Mouse (Mus musculus): ENCODE results near the gene Ppfia3.
"Not testable (repeated sequence)": the region's sequence is repeated elsewhere in the genome, so short reads cannot be mapped to it uniquely, and the experiment has no call there.

Ppfia3 gene

GRCm38 (mm10) chr7:45376057-45376456 lies 9.2 kb upstream of the Ppfia3 start:
- DNase-seq, result no peak

GRCm38 (mm10) chr7:45374620-45375019 lies 7.8 kb upstream of the Ppfia3 start:
- no peak for DNase-seq

- DNase-seq, result no peak
Observed at GRCm38 (mm10) chr7:45372371-45372770, 5.6 kb upstream of the Ppfia3 start.

DNA sequence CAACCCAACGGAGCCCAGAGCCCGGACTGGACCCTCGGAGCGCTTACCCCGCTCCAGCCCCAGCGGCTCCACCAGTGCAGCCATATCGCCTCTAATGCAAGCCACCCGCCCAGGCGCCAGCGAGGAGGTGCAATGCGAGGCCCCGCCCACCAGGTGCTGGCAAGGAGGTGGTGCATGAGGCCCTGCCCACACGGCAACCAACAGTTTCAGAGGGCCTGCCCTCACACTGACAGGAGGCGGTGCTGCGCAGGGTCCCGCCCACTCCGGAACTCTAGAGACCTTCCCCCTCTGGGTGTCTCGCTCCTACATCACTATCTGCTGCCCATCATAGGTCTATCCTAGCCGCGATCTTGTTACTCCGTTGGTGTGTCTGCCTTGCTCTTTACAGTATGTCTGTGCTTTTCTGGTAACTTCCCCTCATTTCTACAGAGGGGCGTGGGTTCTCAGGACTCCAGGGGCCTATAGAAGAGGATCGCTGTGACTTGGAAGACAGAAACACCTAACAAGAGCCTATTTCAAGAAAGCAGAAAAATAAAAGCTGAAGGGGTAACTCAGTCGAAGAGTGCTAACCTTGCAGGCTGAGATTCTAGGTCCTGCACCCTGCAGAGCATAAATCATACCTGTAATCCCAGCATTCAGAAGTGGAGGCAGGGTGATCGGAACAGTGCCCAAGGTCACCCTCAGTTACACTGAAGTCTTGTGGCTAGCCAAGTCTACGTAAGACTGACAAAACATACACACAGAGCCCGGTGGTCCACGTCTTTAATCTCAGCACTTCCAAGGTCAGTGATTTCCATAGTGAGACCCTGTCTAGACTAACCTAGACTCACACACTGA lies 3.9 kb upstream of the Ppfia3 start, which contains the start of gene Lin7b:
TSS of gene Lin7b (minus strand) at position 109 of the 837 bp plus-strand sequence.
- peak; percentile 87 to 94 for DNase-seq

DNA sequence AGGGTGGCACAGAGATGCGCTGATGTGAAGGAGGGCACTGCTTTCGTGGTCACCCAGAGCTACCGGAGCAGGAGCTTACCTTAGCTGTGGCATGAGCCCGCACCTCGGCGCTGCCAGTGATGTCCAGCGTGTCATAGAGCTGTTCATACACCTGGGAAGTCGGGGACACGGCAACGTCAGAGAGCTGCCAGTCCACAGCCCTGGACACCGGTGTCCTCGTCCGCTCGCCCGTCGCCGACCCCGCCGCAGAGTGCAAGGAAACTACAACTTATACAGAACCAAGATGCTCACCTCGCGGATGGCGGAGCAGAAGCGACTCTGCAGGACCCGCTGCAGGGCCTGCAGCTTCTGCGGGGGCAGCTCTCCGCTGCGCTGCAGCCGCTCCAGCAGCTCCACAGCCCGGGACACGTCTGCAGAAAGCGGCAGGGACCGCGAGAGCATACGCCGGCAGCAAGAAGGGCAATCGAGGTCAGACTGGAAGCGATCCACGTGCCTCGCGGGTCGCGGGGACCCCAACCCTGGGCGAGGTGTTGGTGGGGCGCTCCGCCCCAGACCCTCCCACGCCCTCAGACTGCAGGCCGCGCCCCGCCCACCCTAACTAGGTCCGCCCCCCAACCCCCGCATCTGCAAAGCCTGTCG lies 3.1 kb upstream of the Ppfia3 start:
- peak in 1 of 2 experiments; percentile 59 for DNase-seq

DNA sequence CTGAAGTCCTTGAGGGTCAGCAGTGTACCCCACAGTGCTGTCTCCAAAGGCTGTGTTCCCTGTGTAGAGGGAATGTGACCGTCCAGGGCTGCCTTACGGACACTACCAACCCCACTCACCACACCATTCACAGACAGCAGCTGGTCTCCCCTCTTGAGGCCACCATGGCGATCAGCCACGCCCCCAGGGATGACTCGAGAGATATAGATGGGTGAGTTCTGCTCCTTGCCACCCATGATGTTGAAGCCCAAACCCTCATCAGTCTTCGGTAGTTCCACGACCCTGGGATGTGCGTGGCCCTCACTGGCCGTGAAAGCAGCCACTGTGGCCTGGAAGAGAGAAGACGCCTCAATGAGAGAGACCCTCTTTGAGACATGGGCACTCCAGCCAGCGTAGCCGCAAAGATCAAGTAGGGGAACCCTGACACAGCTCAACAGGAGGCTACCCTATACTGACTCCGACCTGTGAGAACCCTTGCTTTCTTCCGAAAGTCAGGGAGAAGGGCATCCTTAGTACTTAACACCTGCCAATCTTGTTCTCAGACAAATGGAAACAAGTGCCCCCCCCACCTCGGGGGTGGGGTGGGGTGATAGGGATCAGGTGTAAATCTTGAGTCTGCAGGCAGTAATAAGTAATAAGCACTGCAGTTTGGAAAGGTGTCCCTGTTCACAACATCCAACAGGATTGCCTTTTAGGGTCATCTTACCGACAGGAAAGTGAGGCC lies 2.4 kb upstream of the Ppfia3 start:
- peak in 1 of 2 experiments; percentile 47 for DNase-seq

DNA sequence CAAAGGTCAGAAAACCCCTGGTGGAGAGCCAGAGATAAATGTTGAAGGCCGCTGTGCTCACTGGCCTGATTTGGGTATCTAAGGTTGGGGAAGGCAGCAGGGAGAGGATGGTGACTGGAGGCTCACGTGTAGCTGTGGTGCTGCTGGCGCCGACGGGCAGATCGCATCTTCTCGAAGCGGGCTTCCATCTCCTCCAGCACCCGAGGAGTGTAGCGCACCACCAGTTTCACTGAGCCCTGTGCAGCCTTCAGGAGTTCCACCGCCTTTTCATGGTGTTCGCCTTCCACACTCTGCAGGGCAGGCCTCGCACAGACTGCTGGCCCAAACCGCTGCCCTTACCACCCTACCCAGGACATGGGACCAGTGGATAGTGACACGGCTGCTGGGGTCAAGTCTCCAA lies 1.4 kb upstream of the Ppfia3 start:
- no peak for DNase-seq

DNA sequence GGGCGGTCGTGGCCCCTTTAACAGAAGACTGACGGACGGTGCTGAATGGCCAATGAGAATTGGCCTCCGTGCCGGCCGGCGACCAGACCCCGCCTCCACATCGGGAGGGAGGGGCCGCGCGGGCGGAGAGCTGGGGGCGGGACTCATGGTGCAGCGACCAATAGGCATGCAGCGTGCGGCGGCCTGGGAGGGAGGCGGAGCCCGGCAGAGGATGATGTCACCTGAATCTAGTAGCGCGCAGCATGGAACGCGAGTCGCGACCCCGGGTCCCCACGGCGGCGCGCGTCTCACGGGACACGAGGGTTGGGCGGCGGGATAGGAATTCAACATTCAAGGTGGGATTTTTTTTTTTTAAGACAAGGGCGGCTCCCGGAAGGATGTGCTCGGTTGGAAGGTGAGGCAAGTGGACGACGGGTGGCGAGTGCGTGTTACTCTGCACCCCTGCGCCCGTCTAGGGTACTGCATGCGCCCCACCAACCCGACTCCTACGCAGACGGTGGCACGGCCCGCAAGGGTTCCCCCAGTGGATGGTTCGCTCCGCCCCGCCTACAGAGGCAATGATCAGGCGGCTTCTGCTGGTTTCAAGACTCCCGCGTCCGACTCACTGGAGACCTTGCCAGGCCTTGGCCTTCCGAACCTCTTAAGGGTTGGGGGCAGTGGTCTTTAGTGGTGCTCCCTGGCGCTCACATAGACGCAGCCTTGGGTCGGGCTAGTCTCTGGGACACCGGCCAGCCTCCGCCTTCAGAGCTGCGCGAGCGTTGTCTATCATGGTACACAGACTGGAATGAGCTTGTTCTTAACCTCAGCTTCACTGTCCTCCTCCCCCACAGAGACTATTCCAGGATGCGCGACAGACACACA lies 431 bp upstream of the Ppfia3 start:
- DNase-seq, result peak; percentile 99

- DNase-seq, result peak; percentile 73 to 80
Observed at GRCm38 (mm10) chr7:45365742-45366651, 822 bp downstream of the Ppfia3 start.

GRCm38 (mm10) chr7:45363983-45364382 lies 2.8 kb downstream of the Ppfia3 start:
- peak in 1 of 2 experiments; percentile 54 for DNase-seq

GRCm38 (mm10) chr7:45362801-45363200 lies 4.0 kb downstream of the Ppfia3 start:
- DNase-seq, result peak; percentile 77 to 86

DNA sequence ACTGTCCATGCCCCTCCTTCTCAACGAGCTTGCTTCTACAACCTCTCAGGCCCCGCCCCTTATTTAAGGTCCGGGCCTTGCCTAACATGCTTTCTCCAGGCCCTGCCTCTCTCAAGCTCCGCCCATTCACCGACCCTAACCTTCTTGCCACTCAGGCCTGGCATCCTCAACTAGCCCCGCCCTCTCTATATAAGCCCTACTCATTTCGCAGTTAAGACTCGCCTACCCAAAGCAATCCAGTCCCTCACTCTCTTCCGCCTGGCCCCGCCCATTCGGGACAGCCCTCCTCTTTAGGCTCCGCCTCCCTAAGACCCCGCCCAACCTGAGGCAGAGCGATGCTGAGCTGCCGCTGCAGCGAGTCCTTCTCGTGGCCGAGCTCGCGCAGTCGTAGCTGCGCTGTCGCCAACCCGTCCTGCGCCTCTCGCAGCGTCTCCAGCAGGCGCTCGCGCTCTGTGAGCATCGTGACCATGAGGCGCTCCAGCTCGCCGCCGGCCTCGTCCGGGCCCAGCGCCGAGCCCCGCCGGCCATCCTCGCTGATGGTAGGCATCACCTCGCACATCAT lies 5.5 kb downstream of the Ppfia3 start:
- DNase-seq, result peak; percentile 87 to 91

DNA sequence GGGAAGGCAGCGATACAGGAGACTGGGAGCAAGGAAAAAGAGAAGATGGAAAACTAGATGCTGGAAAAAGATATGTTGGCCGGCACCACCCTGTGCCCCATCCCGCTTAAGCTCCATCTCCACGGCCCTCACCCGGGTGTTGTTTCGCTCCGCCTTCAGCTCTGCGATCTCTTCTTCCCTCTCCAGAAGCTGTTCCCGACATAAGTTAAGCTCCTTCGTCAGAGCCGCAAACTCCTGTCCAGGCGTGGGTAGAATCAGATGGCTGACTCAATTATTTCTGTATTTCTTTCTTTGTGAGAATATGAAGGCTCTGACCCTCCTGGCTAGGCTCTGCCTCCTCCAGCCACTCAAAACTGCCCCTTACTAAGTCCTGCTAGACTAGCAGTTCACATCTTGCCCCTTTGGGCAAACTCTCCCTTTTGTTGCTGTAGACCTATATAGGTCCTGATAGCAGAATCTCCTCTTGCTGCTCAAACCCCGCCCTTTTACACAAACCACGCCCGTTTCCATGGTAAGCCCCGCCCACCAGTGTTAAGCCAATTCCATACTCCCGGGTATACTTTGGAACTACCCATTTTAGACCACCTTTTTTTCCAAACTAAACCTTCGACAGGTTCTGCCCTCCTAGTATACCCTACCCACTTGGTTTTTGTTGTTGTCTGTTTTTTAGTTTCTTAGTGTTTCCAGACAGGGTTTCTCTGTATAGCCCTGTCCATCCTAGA lies 6.3 kb downstream of the Ppfia3 start:
- peak in 1 of 2 experiments; percentile 51 for DNase-seq

DNA sequence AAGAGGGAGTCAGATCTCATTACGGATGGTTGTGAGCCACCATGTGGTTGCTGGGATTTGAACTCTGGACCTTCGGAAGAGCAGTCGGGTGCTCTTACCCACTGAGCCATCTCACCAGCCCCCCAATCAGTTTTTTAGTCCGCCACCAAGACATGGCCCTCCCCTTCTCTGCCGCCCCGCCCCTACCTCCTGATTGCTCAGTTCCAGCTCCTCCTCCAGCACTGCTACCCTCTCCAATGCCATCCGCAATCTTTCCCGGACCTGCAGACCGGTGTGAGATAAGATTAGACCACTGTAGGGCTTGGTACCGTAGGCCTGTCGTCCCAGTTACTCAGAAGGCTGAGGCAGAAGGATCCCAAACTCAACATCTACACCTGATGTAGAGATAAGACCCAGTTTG lies 7.7 kb downstream of the Ppfia3 start:
- DNase-seq, result not testable (repeated sequence)

DNA sequence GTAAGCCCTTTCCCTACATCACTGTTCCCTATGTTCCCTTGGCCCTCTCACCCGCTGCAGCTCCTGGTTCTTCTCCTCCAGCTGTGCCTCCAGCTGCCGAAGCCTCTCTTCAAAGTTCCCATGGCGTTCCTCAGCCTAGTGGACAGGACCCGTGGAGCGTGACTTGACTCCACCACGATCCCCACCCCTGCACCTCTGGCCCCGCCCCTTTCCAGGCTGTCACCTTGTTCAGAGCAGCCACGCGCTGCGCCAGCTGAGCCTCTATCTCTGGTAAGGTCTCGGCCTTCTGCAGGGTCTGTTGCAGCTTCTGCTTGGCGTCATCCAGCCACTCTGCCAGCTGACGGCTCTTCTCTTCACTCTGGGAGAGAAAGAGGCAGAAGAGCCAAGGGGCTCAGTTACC lies 10.7 kb downstream of the Ppfia3 start:
- DNase-seq, result no peak

GRCm38 (mm10) chr7:45355318-45356020 lies 11.3 kb downstream of the Ppfia3 start:
- no peak for DNase-seq

DNA sequence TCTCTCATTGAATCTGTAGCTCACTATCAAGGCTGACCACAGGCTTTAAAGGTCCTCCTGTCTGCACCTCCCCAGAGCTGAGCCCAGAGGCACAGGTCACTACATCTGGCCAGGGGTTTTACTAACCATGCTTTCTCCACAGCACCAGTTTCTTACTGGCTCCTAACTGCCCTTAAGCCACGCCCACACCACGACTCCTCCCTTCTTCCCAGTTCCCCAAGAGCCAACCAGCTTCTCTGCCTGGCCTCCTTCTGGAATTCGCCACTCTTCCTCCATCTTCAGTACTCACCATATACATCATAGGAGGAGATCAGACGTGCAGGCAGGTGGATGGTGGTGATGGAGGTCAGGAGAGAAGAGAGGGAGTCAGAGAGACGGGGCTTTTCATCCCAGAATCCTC lies 13.8 kb downstream of the Ppfia3 start:
- no peak for DNase-seq

DNA sequence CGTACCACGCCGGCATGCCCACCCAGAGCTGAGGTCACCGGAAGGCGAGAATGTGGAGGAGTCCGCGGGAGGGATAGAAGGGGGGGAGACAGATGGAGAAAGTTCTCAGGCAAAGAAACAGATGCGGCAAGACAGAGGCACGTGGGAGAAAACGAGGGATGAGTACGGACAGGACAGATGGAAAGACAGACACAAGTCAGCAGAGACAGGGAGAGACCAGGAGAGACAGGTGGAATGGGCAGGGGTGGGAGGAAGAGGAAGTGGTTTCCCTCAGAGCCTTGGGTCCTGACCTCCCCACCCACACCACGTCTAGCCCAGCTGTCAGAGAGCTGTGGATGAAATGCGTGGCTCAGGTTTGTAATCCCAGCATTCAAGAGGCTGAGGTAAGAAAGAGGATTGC lies 19.9 kb downstream of the Ppfia3 start:
- DNase-seq, result no peak

DNA sequence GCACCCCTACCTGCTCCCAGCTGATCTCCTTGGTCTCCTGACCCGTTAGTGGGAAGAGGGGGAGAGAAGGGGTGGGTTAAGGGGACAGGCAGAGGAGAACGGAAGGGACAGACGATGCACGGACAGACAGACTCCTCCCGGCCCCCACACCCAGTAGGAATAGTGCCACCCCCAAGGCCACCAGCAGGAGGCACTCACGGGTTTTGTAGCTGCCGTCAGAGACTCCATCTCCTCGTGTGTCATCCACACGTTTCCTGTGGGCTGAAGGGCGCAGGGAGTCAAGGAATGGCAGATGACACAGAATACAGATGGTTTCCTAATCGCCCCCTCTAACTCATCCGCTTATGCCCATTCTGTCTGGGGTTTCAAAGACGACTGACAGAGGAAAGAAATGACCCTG lies 23.3 kb downstream of the Ppfia3 start:
- peak in 1 of 2 experiments; percentile 43 for DNase-seq

DNA sequence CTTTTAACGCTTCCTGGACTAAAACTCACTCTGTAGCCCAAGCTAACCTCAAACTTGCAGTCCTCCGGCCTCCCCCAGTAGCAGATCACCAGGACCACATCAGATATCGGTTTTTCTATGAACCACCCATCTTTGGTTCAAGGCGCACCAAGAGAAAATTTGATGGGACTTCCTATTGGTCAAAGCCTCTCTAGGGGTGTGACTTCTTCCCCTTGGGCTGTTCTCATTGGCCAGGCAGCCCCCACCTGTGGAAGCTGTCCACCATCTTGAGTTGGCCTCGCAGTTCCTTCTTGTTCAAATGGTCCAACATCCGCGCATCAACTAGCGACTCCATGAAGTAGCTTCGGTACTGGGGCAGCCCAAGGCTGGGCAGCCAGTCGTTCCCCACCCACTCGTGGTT lies 24.7 kb downstream of the Ppfia3 start:
- no peak for DNase-seq

All from cerebellum, postnatal 25 days (tissue).